Mouse (Mus musculus): ENCODE results near the gene Gga3. TPM values are rescaled to one million over a fixed set of nuclear protein-coding genes. Genes with fewer than 3 reads are reported as not detected.

Gene Gga3
- polyA plus RNA-seq, 1 experiment from 2014 or later = 29.6 TPM

DNA sequence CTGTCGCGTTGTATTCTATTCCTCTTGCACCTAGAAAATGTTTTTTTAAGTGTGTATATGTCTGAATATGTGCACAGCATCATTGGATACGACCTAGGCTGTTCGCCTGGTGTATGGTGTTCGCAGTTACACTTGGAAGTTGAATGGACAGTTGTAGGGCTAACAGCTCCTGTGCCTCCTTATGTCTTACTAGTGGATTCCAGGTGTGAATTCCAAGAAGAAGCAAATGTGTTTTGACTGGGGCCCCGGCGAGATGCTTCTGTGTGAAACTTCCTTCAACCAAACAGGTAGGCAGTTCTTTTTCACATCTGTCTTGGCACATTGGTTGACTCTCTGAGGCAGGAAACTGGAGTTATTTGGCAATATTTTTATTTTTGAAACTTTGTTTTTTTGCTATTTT is 38.9 kb downstream of the Gga3 start:
- no peak for DNase-seq (ENCODE audit: low spot score)
- H3K9me3 ChIP-seq = no peaks in the 10 kb centered on the region
- H3K27ac ChIP-seq (replicated peaks) = peak overlapping the region; percentile 99
- peaks cover 43% of the 10 kb centered on the region for H3K36me3 ChIP-seq (replicated peaks)
- H3K4me3 ChIP-seq = peak overlapping the region; percentile 92
- H3K27me3 ChIP-seq (replicated peaks; ENCODE audit: low read depth, poor library complexity, severe bottlenecking) = no peaks in the 10 kb centered on the region
- H3K4me1 ChIP-seq = peaks cover 24% of the 10 kb centered on the region
- 23% methylated on average over 7 of the region's 7 CpGs for WGBS

DNA sequence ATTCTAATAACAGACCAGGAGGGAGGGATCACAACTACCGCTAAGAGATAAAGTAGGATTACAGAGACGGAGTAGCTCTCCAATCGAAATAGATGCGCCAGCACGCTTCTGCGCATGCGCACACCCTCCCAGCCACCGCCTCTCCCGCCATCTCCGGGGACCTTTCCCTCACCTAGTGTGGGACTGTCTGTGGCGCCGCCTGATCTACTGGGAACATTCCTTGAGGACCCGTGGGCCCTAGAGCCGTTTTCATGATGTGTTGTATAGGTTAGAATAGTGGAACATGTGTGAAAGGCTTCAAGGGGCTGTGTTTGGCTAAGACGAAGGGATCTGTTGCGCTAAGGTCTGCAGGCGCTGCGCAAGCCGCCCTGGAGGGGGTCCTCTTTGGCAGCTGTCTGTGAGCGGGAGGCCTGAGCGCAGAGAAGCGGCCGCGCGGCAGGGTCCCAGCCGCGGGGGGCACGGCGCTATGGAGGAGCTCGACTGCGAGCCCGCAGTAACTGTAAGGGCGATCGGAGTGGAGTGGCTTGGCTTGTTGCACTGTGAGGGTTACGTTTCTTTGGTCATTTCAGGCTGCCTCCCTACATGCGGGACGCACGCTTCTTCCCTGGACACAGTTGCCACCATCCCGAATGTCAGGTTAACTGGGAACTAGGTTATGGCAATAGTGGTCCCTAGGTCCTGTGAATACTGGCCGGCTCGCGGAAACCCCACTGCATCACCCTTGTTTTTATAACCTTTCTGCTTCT is 39.6 kb downstream of the Gga3 start, which contains the start of gene Nup85:
Gene Nup85 (plus strand): TSS at position 371 of the 746 bp plus-strand sequence.
- Histone ChIP-seq H3K4me3 (peak within 1 kb of the TSS; percentile 92), H3K27me3 (replicated peaks; ENCODE audit: low read depth, poor library complexity, severe bottlenecking) (no peaks in the 10 kb centered on the region), H3K4me1 (peaks cover 24% of the 10 kb centered on the region), H3K27ac (replicated peaks) (peak within 1 kb of the TSS; percentile 99), H3K36me3 (replicated peaks) (peaks cover 36% of the 10 kb centered on the region), H3K9me3 (no peaks in the 10 kb centered on the region)
- DNase-seq (ENCODE audit: low spot score) = peak; percentile 97
- under 1% methylated on average over 42 of the region's 42 CpGs for WGBS

DNA sequence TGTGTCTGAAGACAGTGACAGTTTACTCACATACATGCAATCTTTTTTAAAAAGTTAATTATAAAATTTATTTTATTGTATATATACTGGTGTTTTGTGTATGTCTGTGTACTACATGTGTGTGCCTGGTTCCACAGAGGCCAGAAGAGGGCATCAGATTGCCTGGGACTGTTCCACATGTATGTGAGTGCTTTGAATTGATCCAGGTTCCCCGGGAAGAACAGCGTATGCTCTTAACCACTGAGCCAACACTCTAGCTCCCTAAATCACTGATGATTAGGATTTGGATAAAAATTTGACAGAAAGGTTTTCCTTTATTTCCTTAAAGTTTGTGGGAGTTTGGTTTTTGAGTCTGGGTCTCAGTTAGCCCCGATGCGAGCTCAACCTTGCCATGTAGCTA is 40.4 kb downstream of the Gga3 start:
- H3K9me3 ChIP-seq = no peaks in the 10 kb centered on the region
- H3K27me3 ChIP-seq (replicated peaks; ENCODE audit: low read depth, poor library complexity, severe bottlenecking) = no peaks in the 10 kb centered on the region
- H3K36me3 ChIP-seq (replicated peaks) = peaks cover 28% of the 10 kb centered on the region
- H3K4me3 ChIP-seq = peak overlapping the region; percentile 92
- peaks cover 24% of the 10 kb centered on the region for H3K4me1 ChIP-seq
- WGBS = 44% methylated on average over 4 of the region's 4 CpGs
- H3K27ac ChIP-seq (replicated peaks) = peak overlapping the region; percentile 99
- no peak for DNase-seq (ENCODE audit: low spot score)

DNA sequence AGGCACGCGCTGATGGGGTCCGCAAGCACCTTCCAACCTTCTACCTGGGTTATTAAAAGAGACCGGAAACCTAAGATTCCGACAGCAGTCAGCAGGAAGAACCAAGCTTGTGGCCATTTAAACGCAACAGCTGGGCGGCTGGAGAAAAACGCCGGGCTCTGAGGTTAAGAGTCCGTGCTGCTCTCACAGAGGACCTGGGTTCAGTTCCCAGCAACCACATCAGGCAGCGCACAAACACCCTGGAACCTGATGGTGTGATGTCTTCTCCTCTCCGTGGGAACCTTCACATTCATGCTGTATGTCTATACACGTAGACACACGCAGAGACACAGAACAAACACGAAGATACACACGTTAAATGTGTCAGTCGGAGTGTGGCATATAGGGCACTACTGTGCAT is 48.1 kb downstream of the Gga3 start:
- Histone ChIP-seq H3K4me1 (0 out of 2 replicates have a peak, but pooled peaks cover 3% of the 10 kb centered on the region), H3K9me3 (no peaks in the 10 kb centered on the region), H3K27ac (replicated peaks) (no peak overlapping the region), H3K4me3 (no peak overlapping the region), H3K36me3 (replicated peaks) (no peaks in the 10 kb centered on the region), H3K27me3 (replicated peaks; ENCODE audit: low read depth, poor library complexity, severe bottlenecking) (no peaks in the 10 kb centered on the region)
- no peak for DNase-seq (ENCODE audit: low spot score)
- 81% methylated on average over 17 of the region's 17 CpGs for WGBS

DNA sequence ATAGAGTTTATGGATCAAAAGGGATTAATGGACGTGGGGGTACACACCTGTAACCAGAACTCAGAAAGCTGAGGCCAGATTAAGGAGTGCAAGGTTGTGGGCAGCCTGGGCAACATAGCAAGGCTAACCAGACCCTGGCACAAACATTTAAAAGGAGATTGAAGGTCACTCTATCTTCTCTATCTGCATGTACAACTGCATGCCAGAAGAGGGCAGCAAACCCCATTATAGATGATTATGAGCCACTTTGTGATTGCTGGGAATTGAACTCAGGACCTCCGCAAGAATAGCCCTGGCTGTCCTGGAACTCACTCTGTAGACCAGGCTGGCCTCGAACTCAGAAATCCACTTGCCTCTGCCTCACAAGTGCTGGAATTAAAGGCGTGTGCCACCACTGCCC is 51.1 kb downstream of the Gga3 start:
- no peak for DNase-seq (ENCODE audit: low spot score)
- H3K36me3 ChIP-seq (replicated peaks) = no peaks in the 10 kb centered on the region
- H3K9me3 ChIP-seq = no peaks in the 10 kb centered on the region
- 61% methylated on average over 4 of the region's 4 CpGs for WGBS
- H3K4me1 ChIP-seq = 0 out of 2 replicates have a peak, but pooled peaks cover 3% of the 10 kb centered on the region
- H3K27me3 ChIP-seq (replicated peaks; ENCODE audit: low read depth, poor library complexity, severe bottlenecking) = no peaks in the 10 kb centered on the region
- H3K27ac ChIP-seq (replicated peaks) = no peak overlapping the region
- no peak overlapping the region for H3K4me3 ChIP-seq

DNA sequence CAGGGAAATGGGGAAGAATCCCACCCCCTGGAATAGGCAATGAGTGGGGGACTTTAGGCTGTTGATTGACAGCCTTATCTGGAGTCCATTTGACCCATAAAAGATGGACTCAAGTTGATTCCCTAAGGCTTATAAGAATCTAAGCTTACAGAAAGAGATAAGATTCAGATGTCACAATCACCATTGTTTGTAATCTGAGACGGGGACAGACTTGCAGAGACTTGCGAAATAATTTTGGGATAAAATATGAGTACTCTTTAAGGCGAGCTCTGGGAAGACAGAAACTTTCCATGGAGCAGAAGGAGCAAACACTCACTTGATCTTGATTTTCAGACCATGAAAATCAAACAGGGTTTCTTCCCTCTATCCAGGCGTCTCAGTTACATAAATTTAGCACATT is 60.3 kb downstream of the Gga3 start:
- no peak overlapping the region for H3K27ac ChIP-seq (replicated peaks)
- 87% methylated on average over 4 of the region's 4 CpGs for WGBS
- DNase-seq (ENCODE audit: low spot score) = no peak

DNA sequence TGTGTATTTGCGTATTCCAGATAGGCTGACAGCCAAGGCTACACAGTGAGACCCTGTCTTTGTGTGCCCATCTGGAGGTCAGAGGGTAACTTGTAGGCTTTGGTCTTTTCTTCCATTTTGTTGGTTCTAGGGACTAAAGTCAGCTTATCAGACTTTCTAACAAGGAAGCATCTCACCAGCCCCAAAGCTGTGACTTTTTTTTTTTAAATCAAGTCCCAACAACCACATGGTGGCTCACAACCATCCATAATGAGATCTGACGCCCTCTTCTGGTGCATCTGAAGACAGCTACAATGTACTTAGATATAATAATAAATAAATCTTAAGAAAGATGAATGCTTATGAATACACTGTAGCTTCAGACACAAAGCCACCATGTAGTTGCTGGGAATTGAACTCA is 65.8 kb downstream of the Gga3 start:
- peaks cover 5% of the 10 kb centered on the region; the same call in 1 of the 2 replicates for H3K27me3 ChIP-seq (replicated peaks; ENCODE audit: low read depth, poor library complexity, severe bottlenecking)
- WGBS = 65% methylated on average over 2 of the region's 2 CpGs
- no peaks in the 10 kb centered on the region for H3K9me3 ChIP-seq
- H3K36me3 ChIP-seq (replicated peaks) = peaks cover 16% of the 10 kb centered on the region
- H3K4me1 ChIP-seq = peaks cover 14% of the 10 kb centered on the region
- no peak overlapping the region for H3K4me3 ChIP-seq
- DNase-seq (ENCODE audit: low spot score) = no peak
- no peak overlapping the region for H3K27ac ChIP-seq (replicated peaks)

More for the DNA sequence above, 60.3 kb downstream of the Gga3 start:
- Histone ChIP-seq H3K27me3 (replicated peaks; ENCODE audit: low read depth, poor library complexity, severe bottlenecking) (peaks cover 9% of the 10 kb centered on the region; the same call in 1 of the 2 replicates), H3K36me3 (replicated peaks) (no peaks in the 10 kb centered on the region), H3K9me3 (no peaks in the 10 kb centered on the region), H3K4me1 (no peaks in the 10 kb centered on the region), H3K4me3 (no peak overlapping the region)

DNA sequence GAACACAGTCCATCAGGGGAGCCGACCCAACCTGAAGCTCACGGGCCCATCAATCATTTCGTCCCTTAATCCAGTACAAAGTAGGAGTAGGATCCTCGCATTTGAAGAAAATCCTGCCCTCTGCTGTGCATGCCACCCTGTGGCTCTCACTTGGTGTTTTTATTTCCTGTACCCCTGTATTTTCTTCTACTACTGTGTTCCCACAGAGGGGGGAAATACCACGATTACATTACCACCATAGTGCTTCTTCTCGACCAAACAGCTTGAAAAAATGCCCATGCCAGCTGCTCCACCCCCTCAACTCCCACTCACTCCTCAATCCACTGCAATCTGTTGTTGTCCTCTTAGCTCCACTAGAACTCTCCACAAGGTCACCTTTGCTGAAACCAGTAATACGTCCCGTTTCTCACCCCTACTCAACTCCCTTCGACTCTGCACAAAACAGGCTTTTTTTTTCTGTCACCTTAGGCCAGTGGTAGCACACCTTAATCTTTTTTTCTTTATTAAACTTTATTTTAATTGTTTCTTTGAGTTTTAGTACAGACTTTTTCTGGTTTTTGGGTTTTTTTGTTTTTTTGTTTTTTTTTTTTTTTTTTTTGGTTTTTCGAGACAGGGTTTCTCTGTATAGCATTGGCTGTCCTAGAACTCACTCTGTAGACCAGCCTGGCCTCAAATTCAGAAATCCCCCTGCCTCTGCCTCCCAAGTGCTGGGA is 66.8 kb downstream of the Gga3 start:
- peaks cover 26% of the 10 kb centered on the region for H3K36me3 ChIP-seq (replicated peaks)
- no peak for DNase-seq (ENCODE audit: low spot score)
- peak overlapping the region; percentile 99 for H3K27ac ChIP-seq (replicated peaks)
- no peaks in the 10 kb centered on the region for H3K9me3 ChIP-seq
- peaks cover 14% of the 10 kb centered on the region for H3K4me1 ChIP-seq
- peak overlapping the region; percentile 98 for H3K4me3 ChIP-seq
- H3K27me3 ChIP-seq (replicated peaks; ENCODE audit: low read depth, poor library complexity, severe bottlenecking) = no peaks in the 10 kb centered on the region
- 87% methylated on average over 10 of the region's 10 CpGs for WGBS

DNA sequence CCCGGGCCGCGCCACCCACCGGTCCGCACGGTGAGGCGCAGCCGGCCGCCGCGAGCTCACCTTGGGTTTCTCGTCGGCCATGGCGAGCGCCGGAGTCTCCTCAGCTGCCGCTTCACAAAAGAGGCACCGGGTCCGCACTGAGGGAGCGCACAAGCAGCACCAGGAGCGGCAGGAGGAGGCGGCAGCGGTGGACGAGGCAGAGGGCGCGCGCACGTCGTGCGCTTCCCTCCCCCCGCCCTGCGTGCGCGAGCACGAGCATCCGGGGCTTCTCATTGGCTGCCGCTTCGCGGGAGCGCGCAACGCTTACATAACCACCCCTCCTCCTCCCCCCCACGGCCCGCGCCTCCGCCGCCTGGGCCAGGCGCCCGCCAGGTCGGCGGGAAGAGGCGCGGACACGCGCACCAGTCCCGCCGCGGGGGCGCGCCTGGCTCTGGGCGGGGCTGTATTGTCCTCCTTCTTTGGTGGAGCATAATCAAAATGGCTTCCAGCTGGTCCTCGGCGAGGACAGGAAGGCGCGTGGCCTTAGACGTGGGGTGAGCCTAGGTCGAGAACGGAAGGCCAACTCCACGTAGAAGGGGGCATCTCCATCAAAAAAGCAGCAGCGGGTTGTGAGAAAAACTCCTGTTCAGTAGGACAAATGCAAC is 67.7 kb downstream of the Gga3 start, which contains the start of gene Sumo2:
Gene Sumo2 (minus strand): TSS at position 239 of the 644 bp plus-strand sequence.
- no peaks in the 10 kb centered on the region for H3K9me3 ChIP-seq
- no peaks in the 10 kb centered on the region for H3K27me3 ChIP-seq (replicated peaks; ENCODE audit: low read depth, poor library complexity, severe bottlenecking)
- H3K4me3 ChIP-seq = peak within 1 kb of the TSS; percentile 98
- under 1% methylated on average over 66 of the region's 70 CpGs for WGBS
- peak within 1 kb of the TSS; percentile 99 for H3K27ac ChIP-seq (replicated peaks)
- H3K36me3 ChIP-seq (replicated peaks) = peaks cover 35% of the 10 kb centered on the region
- DNase-seq (ENCODE audit: low spot score) = peak; percentile 99
- peaks cover 14% of the 10 kb centered on the region for H3K4me1 ChIP-seq

DNA sequence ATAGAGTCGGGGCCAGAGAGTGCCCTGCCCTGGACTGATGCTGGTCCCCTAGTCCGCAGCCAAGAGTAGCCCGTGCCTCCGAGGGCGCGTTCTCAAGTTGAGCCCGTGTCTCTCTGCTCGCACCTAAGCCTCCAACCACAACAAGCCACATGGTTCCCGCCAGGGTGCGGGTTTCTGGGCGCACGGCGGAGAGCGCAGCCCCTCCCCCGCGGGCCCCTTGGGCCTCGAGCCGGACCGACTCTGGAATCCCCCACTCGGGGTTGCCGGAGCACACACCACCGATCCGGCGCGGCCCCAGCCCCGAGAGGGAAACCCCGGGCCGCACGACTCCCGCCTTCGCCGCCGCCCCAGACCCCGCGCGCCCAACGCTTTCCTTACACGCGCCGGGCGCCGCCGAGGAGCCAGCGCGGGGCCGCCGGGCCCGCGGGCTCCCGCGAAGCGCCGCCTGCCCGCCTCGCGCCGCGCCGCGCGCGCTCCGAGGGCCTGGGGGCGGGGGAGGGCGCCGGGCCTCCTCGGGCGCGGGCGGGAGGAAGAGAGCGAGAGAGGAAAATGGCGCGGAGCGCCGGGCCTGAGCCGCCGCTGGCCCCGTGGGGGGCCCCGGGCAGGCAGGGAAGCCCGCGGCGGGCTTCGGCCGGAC is 68.3 kb downstream of the Gga3 start:
- peak; percentile 79 for DNase-seq (ENCODE audit: low spot score)
- peak overlapping the region; percentile 99 for H3K27ac ChIP-seq (replicated peaks)
- H3K27me3 ChIP-seq (replicated peaks; ENCODE audit: low read depth, poor library complexity, severe bottlenecking) = no peaks in the 10 kb centered on the region
- H3K4me1 ChIP-seq = peaks cover 14% of the 10 kb centered on the region
- peaks cover 41% of the 10 kb centered on the region for H3K36me3 ChIP-seq (replicated peaks)
- no peaks in the 10 kb centered on the region for H3K9me3 ChIP-seq
- under 1% methylated on average over 84 of the region's 84 CpGs for WGBS
- peak overlapping the region; percentile 98 for H3K4me3 ChIP-seq

DNA sequence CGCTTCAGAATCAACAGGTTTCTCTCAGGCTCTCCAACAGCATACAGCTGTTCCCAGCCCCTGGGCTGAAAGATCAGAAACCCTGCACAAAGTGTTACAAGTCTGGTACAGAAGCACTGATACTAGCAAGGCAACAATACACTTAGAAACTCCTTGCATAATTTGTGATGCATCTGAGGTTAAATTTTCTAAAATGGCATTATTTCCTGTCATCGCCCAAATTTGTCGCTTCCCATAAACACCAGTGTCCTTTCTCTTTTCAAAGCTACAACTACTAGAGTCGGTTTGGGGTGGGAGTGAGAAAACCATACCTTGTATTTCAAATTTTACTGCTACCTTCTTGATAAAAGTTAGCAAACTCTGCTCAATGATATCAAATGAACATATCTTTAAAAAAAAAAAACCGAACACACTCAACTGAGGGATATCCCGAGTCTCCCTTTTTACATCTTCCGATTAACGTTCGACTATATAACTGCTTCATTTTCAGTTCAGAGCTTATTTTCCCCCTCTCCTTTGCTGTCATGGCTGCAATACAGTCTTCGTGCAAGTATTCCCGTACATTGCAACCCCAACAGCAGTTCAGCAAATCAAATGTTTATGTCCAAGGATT is 69.0 kb downstream of the Gga3 start:
- WGBS = 10% methylated on average over 11 of the region's 11 CpGs
- H3K4me1 ChIP-seq = peaks cover 14% of the 10 kb centered on the region

More for the DNA sequence above, 69.0 kb downstream of the Gga3 start:
- Histone ChIP-seq H3K36me3 (replicated peaks) (peaks cover 48% of the 10 kb centered on the region), H3K27ac (replicated peaks) (peak overlapping the region; percentile 99), H3K9me3 (no peaks in the 10 kb centered on the region), H3K4me3 (peak overlapping the region; percentile 98), H3K27me3 (replicated peaks; ENCODE audit: low read depth, poor library complexity, severe bottlenecking) (no peaks in the 10 kb centered on the region)
- DNase-seq (ENCODE audit: low spot score) = no peak
